Mouse (Mus musculus) forebrain, embryonic 12.5 days (tissue): ENCODE results near the gene Mgmt. TPM values are rescaled to one million over a fixed set of nuclear protein-coding genes. Genes with fewer than 3 reads are reported as not detected.

Source experiments
- ATAC-seq: fragments of 200-750 bp; cut with Nextera tagmentation; 2 replicates; pipeline ENCODE4 v1.8.0; 2017; ENCODE audit warnings: moderate TSS enrichment; ENCODE audit not compliant: low FRiP score
- H3K27ac ChIP-seq: fragments of 300-500 bp; sonication (generic); 2 replicates; pipeline ENCODE4 v1.5.1; 2016; ENCODE audit warnings: mild to moderate bottlenecking
- H3K27me3 ChIP-seq: fragments of 300-500 bp; sonication (generic); 2 replicates; pipeline ENCODE4 v1.6.1; 2016; ENCODE audit warnings: mild to moderate bottlenecking
- H3K36me3 ChIP-seq: fragments of 300-500 bp; sonication (generic); replicated peaks from 2 replicates; pipeline ENCODE4 v1.6.1; 2016; ENCODE audit warnings: mild to moderate bottlenecking
- H3K4me1 ChIP-seq: fragments of 300-500 bp; sonication (generic); 2 replicates; pipeline ENCODE4 v1.6.1; 2016
- H3K4me2 ChIP-seq: fragments of 300-500 bp; sonication (generic); 2 replicates; pipeline ENCODE4 v1.6.1; 2016; ENCODE audit warnings: mild to moderate bottlenecking, moderate library complexity
- H3K4me3 ChIP-seq: fragments of 300-500 bp; sonication (generic); replicated peaks from 2 replicates; pipeline ENCODE4 v1.5.1; 2016; ENCODE audit warnings: mild to moderate bottlenecking
- H3K9ac ChIP-seq: fragments of 300-500 bp; sonication (generic); 2 replicates; pipeline ENCODE4 v1.6.1; 2016; ENCODE audit warnings: mild to moderate bottlenecking
- H3K9me3 ChIP-seq: fragments of 300-500 bp; sonication (generic); 2 replicates; pipeline ENCODE4 v1.6.1; 2016
- WGBS: fragments of 180-500 bp; shearing (Covaris S2); methylation state at CpG from one replicate; pipeline ENCODE4 v1.1.7; 2016; 5-methylcytosine and 5-hydroxymethylcytosine counted together
- polyA plus RNA-seq: library from polyadenylated mRNA; unstranded; fragments of >200 nt; fragmentation: Nextera tagmentation; extraction: Ambion mirVana; gene quantifications from 2 replicates; pipeline ENCODE4 v1.2.1, GENCODE M21; 2016

Mgmt gene
- polyA plus RNA-seq, 1 experiment from 2014 or later: 2.2 TPM

DNA sequence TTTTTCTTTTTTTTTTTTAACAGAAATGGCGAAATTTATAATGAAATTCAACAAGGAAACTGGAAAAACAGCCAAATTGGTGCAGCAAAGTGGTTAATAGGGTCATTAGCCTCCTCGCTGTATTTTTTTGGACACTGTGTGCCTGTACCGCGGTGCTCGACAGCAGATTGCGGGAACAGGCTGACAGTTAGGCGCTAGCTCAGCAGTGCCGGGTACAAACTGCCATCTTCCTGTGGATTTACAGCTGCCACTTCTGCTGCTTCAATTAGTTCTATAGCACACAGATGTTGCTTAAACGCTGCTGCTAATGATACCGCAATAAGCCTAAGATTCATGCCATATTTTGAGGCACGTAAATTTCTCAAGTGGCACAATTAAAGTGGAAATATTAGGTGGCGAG, 252.7 kb downstream of the Mgmt start:
- Histone ChIP-seq H3K27ac (no peak overlapping the region), H3K4me2 (no peak overlapping the region), H3K4me1 (0 out of 2 replicates have a peak, but pooled peaks cover 4% of the 10 kb centered on the region), H3K9me3 (no peaks in the 10 kb centered on the region), H3K36me3 (no peaks in the 10 kb centered on the region), H3K9ac (no peak overlapping the region), H3K27me3 (no peaks in the 10 kb centered on the region), H3K4me3 (no peak overlapping the region)
- ATAC-seq: no peak
- WGBS: 75% methylated on average over 12 of the region's 12 CpGs

DNA sequence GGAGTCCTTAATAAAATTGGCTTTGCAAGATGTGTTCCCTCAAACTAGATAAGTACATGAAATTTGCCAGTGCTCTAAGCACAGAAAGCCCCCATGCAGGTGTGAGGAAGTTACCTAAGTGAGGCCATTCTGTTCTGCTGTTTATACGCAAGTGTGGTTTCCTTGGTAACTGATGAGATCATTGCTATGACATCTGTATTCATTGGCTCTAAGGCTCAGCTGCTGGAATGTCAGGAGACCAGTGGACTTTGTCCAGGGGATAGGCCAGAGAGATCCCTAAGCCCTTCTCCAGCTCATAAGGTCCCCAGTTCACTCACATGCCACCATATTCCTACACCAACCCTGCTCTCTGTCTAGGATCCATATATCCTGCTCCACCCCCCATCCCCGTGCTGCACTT, 257.4 kb downstream of the Mgmt start:
- no peak overlapping the region for H3K9ac ChIP-seq
- no peak for ATAC-seq
- no peaks in the 10 kb centered on the region for H3K4me1 ChIP-seq
- no peaks in the 10 kb centered on the region for H3K36me3 ChIP-seq
- H3K4me3 ChIP-seq: no peak overlapping the region
- H3K9me3 ChIP-seq: no peaks in the 10 kb centered on the region
- H3K4me2 ChIP-seq: no peak overlapping the region
- no peak overlapping the region for H3K27ac ChIP-seq
- peaks cover 4% of the 10 kb centered on the region; the same call in 1 of the 2 replicates for H3K27me3 ChIP-seq
- 90% methylated on average over 2 of the region's 2 CpGs for WGBS

- WGBS: 81% methylated on average over 2 of the region's 2 CpGs
- Histone ChIP-seq H3K9me3 (no peaks in the 10 kb centered on the region), H3K9ac (no peak overlapping the region), H3K4me2 (no peak overlapping the region), H3K4me3 (no peak overlapping the region), H3K27ac (no peak overlapping the region), H3K27me3 (peaks cover 4% of the 10 kb centered on the region; the same call in 1 of the 2 replicates), H3K36me3 (no peaks in the 10 kb centered on the region), H3K4me1 (no peaks in the 10 kb centered on the region)
- no peak for ATAC-seq
These were observed 260.2 kb downstream of the Mgmt start for GRCm38 (mm10) chr7:137154623-137155022.

DNA sequence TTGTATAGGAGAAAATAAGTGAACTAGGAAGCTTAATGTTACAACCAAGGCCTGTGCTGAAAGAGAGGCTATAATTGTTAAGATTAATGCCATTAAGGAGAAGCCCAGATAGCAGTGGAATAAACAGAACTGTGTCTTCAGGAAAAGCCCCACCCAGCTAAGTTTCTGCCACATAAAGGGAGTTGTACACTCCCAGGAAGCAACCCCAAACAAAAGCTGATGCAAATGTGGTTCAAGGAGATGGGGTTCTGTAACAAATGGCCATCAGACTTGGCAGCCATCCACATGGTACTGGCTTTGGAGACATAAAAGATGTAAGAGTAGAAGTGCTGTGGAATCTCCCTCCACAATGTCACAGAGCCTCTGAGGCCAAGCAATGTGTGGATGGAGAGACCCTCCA, 264.7 kb downstream of the Mgmt start:
- H3K4me3 ChIP-seq: no peak overlapping the region
- H3K9me3 ChIP-seq: no peaks in the 10 kb centered on the region
- ATAC-seq: no peak
- no peak overlapping the region for H3K4me2 ChIP-seq
- no peaks in the 10 kb centered on the region for H3K36me3 ChIP-seq
- no peak overlapping the region for H3K9ac ChIP-seq
- no peak overlapping the region for H3K27ac ChIP-seq
- H3K27me3 ChIP-seq: peaks cover 4% of the 10 kb centered on the region; the same call in 1 of the 2 replicates
- H3K4me1 ChIP-seq: no peaks in the 10 kb centered on the region

- Histone ChIP-seq H3K36me3 (no peaks in the 10 kb centered on the region), H3K9me3 (0 out of 2 replicates have a peak, but pooled peaks cover 4% of the 10 kb centered on the region), H3K4me2 (no peak overlapping the region), H3K27ac (no peak overlapping the region), H3K4me1 (peaks cover 3% of the 10 kb centered on the region; the same call in 1 of the 2 replicates), H3K9ac (no peak overlapping the region), H3K27me3 (0 out of 2 replicates have a peak, but pooled peaks cover 6% of the 10 kb centered on the region), H3K4me3 (no peak overlapping the region)
- WGBS: 67% methylated on average over 9 of the region's 9 CpGs
- no peak for ATAC-seq
These were observed 277.9 kb downstream of the Mgmt start for GRCm38 (mm10) chr7:137172278-137172677.
